Mouse (Mus musculus): ENCODE data around the gene Paf1.

- no peak for TF ChIP-seq CTCF (IDR thresholded peaks at IDR 0.05; ENCODE audit: control insufficient read depth, insufficient read depth, insufficient replicate concordance, low read depth, low read length)
- TF ChIP-seq POLR2A (IDR thresholded peaks at IDR 0.05; ENCODE audit: control insufficient read depth, low read depth, low read length), result no peak
Observed at GRCm38 (mm10) chr7:28432252-28432651, 39.5 kb downstream of the Paf1 start.
